Mouse (Mus musculus): Measurements from ENCODE around the gene Eef2k. TPM values are rescaled to one million over a fixed set of nuclear protein-coding genes. Genes with fewer than 3 reads are reported as not detected.

Eef2k gene
- total RNA-seq, 1 experiment from 2014 or later: 33.4 TPM

GRCm38 (mm10) chr7:120843037-120843621 lies 498 bp downstream of the Eef2k start:
- no peak for ATAC-seq (replicated peaks; ENCODE audit: insufficient number of reproducible peaks, low FRiP score, low TSS enrichment, poor library complexity, severe bottlenecking)

GRCm38 (mm10) chr7:120843852-120844435 lies 1.3 kb downstream of the Eef2k start:
- no peak for ATAC-seq (replicated peaks; ENCODE audit: insufficient number of reproducible peaks, low FRiP score, low TSS enrichment, poor library complexity, severe bottlenecking)

- ATAC-seq (replicated peaks; ENCODE audit: insufficient number of reproducible peaks, low FRiP score, low TSS enrichment, poor library complexity, severe bottlenecking): no peak
Measured at GRCm38 (mm10) chr7:120844689-120845088, 2.1 kb downstream of the Eef2k start.

- no peak for ATAC-seq (replicated peaks; ENCODE audit: insufficient number of reproducible peaks, low FRiP score, low TSS enrichment, poor library complexity, severe bottlenecking)
Measured at GRCm38 (mm10) chr7:120848831-120849512, 6.3 kb downstream of the Eef2k start.

- no peak for ATAC-seq (replicated peaks; ENCODE audit: insufficient number of reproducible peaks, low FRiP score, low TSS enrichment, poor library complexity, severe bottlenecking)
Measured at GRCm38 (mm10) chr7:120850165-120850564, 7.5 kb downstream of the Eef2k start.

GRCm38 (mm10) chr7:120859854-120860253 lies 17.2 kb downstream of the Eef2k start:
- no peak for ATAC-seq (replicated peaks; ENCODE audit: insufficient number of reproducible peaks, low FRiP score, low TSS enrichment, poor library complexity, severe bottlenecking)

GRCm38 (mm10) chr7:120860799-120861487 lies 18.3 kb downstream of the Eef2k start:
- no peak for ATAC-seq (replicated peaks; ENCODE audit: insufficient number of reproducible peaks, low FRiP score, low TSS enrichment, poor library complexity, severe bottlenecking)

- ATAC-seq (replicated peaks; ENCODE audit: insufficient number of reproducible peaks, low FRiP score, low TSS enrichment, poor library complexity, severe bottlenecking): no peak
Measured at GRCm38 (mm10) chr7:120861488-120862047, 18.9 kb downstream of the Eef2k start.

GRCm38 (mm10) chr7:120862196-120862595 lies 19.6 kb downstream of the Eef2k start:
- ATAC-seq (replicated peaks; ENCODE audit: insufficient number of reproducible peaks, low FRiP score, low TSS enrichment, poor library complexity, severe bottlenecking): no peak

GRCm38 (mm10) chr7:120862626-120863025 lies 20.0 kb downstream of the Eef2k start:
- no peak for ATAC-seq (replicated peaks; ENCODE audit: insufficient number of reproducible peaks, low FRiP score, low TSS enrichment, poor library complexity, severe bottlenecking)

GRCm38 (mm10) chr7:120863476-120863875 lies 20.8 kb downstream of the Eef2k start:
- ATAC-seq (replicated peaks; ENCODE audit: insufficient number of reproducible peaks, low FRiP score, low TSS enrichment, poor library complexity, severe bottlenecking): no peak

GRCm38 (mm10) chr7:120865100-120865499 lies 22.5 kb downstream of the Eef2k start:
- ATAC-seq (replicated peaks; ENCODE audit: insufficient number of reproducible peaks, low FRiP score, low TSS enrichment, poor library complexity, severe bottlenecking): peak; percentile 47

- no peak for ATAC-seq (replicated peaks; ENCODE audit: insufficient number of reproducible peaks, low FRiP score, low TSS enrichment, poor library complexity, severe bottlenecking)
Measured at GRCm38 (mm10) chr7:120865832-120866231, 23.2 kb downstream of the Eef2k start.

- ATAC-seq (replicated peaks; ENCODE audit: insufficient number of reproducible peaks, low FRiP score, low TSS enrichment, poor library complexity, severe bottlenecking): no peak
Measured at GRCm38 (mm10) chr7:120866684-120867083, 24.1 kb downstream of the Eef2k start.

- no peak for ATAC-seq (replicated peaks; ENCODE audit: insufficient number of reproducible peaks, low FRiP score, low TSS enrichment, poor library complexity, severe bottlenecking)
Measured at GRCm38 (mm10) chr7:120867720-120868119, 25.1 kb downstream of the Eef2k start.

- no peak for ATAC-seq (replicated peaks; ENCODE audit: insufficient number of reproducible peaks, low FRiP score, low TSS enrichment, poor library complexity, severe bottlenecking)
Measured at GRCm38 (mm10) chr7:120869883-120870282, 27.3 kb downstream of the Eef2k start.

GRCm38 (mm10) chr7:120870431-120871008 lies 27.9 kb downstream of the Eef2k start:
- 0 out of 2 replicates have a peak, but pooled peaks have one; percentile 28 for ATAC-seq (replicated peaks; ENCODE audit: insufficient number of reproducible peaks, low FRiP score, low TSS enrichment, poor library complexity, severe bottlenecking)

- no peak for ATAC-seq (replicated peaks; ENCODE audit: insufficient number of reproducible peaks, low FRiP score, low TSS enrichment, poor library complexity, severe bottlenecking)
Measured at GRCm38 (mm10) chr7:120873083-120873482, 30.5 kb downstream of the Eef2k start.

GRCm38 (mm10) chr7:120874021-120874420 lies 31.4 kb downstream of the Eef2k start:
- ATAC-seq (replicated peaks; ENCODE audit: insufficient number of reproducible peaks, low FRiP score, low TSS enrichment, poor library complexity, severe bottlenecking): no peak

All from monocyte, adult 5-6 weeks (primary cell).